Mouse (Mus musculus): ENCODE results near the gene Tfrc. TPM values are rescaled to one million over a fixed set of nuclear protein-coding genes. Genes with fewer than 3 reads are reported as not detected.

The Tfrc gene
- polyA plus RNA-seq (2014; fragmentation: Nextera tagmentation; extraction: Ambion mirVana) = 52.5 and 53.7 TPM in 2 replicates

DNA sequence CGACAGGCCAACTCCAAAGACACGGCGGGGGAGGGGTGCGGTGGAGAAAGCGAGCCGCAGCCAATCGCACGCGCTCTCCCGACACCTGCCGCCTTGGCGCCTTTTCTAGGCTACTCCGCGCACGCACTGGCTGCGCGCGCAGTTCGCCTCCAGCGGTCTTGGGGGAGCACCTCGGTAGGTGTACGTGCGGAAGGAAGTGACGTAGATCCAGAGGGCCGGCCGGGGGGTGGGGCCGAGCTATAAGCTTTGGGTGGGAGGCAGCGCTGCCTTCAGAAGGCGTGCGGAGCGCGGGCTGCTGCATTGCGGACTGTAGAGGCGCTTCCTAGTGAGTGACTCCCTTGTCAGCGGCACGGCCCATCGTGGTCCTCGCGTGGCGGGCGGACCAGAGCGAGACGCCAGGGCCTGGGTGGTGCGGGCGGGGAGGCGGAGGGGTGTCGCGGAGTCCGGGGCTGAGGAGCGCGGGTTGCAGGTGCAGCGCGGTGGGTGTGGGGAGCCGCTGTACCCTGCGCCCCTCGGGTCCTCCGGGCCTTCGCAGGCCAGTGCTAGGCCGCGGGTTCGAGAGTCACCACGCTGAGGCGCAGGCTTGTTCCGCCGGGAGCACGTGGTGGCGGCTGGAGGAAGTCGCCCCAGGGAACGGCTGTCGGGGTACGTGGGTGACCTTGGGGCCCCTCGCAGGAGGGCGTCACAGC, at the start of gene Tfrc:
TSS of gene Tfrc (plus strand) at position 209 of the 689 bp plus-strand sequence.
- peak within 1 kb of the TSS; percentile 87 for H3K4me3 ChIP-seq (ENCODE audit: low read depth, low read length)
- 1% methylated on average over 70 of the region's 73 CpGs for WGBS
- DNase-seq (ENCODE audit: low spot score) (peak; percentile 99), ATAC-seq (ENCODE audit: insufficient number of reproducible peaks, low FRiP score, low TSS enrichment, low read depth) (peak; percentile 99)
- H3K9me3 ChIP-seq (ENCODE audit: control insufficient read depth, low read length) = no peaks in the 10 kb centered on the region
- H3K4me1 ChIP-seq (ENCODE audit: control insufficient read depth, insufficient read depth, low read length) = peaks cover 5% of the 10 kb centered on the region; the same call in 1 of the 2 replicates
- peak within 1 kb of the TSS; percentile 82 for H3K9ac ChIP-seq (ENCODE audit: low read length)
- no peaks in the 10 kb centered on the region for H3K27me3 ChIP-seq (ENCODE audit: control insufficient read depth, insufficient read depth, low read length)
- H3K27ac ChIP-seq (replicated peaks; ENCODE audit: low read depth, low read length) = peak within 1 kb of the TSS; percentile 79
- H3K4me2 ChIP-seq (ENCODE audit: low read depth, severe bottlenecking) = peak within 1 kb of the TSS; percentile 76
- H3K36me3 ChIP-seq (ENCODE audit: control insufficient read depth, insufficient read depth, low read length) = no peaks in the 10 kb centered on the region

DNA sequence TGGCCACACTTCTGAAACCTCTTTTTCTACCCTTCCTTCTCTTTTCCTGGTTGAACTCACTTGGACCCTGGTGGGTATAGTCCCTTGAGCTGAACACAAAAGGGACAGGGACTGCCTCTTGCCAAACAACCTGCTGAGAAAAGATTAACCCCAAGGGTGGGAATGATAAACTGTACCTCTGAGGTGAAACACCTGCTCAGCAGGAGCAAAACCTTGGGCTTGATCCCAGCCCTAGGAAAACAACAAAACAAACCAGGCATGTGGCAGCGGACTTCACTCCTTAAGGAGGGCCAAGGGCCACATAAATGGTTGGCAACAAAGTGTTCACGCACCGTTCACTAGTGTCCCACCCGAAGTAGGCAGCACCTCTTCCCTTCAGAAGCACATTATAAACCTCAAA, 49.2 kb upstream of the Tfrc start:
- DNase-seq (ENCODE audit: low spot score) (no peak), ATAC-seq (ENCODE audit: insufficient number of reproducible peaks, low FRiP score, low TSS enrichment, low read depth) (no peak)
- Histone ChIP-seq H3K4me1 (ENCODE audit: control insufficient read depth, insufficient read depth, low read length) (no peaks in the 10 kb centered on the region), H3K9me3 (ENCODE audit: control insufficient read depth, low read length) (no peaks in the 10 kb centered on the region), H3K4me3 (ENCODE audit: low read depth, low read length) (no peak overlapping the region), H3K27ac (replicated peaks; ENCODE audit: low read depth, low read length) (no peak overlapping the region), H3K27me3 (ENCODE audit: control insufficient read depth, insufficient read depth, low read length) (no peaks in the 10 kb centered on the region), H3K4me2 (ENCODE audit: low read depth, severe bottlenecking) (no peak overlapping the region), H3K36me3 (ENCODE audit: control insufficient read depth, insufficient read depth, low read length) (no peaks in the 10 kb centered on the region), H3K9ac (ENCODE audit: low read length) (no peak overlapping the region)
- WGBS = 73% methylated on average over 4 of the region's 4 CpGs

DNA sequence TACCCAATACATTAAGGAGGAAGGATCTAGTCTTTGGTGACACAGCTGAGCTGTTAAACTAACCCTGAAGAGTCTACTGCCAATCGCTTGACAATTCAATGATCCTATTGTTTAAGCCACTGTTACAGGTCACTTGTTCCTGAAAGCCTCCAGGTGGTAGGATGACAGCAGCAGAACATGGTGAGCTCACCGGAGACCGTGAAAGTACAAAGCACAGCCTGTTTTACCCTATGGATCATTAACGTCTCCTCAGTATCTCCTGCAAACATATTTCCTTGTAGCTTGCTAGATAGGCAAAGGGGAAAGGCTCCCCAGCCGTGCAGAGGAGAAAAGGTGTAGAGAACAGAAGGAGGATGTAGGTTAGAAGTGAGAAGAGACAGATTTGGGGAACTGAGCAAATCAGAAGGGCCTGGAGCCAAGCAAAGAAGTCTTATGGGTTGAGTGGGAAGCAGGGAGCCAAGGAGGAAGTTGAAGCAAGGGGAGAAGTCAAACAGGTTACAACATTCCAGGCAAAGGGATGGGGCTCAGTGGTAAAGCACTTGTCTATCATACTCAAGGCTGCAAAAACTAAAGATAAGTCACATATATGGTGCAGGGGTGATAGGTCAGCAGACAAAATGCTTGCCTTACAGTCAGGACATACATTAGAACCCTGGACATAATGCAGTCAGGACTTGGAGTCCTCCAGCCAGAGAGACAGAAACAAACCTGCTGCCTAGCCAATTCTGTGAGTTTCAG, 45.5 kb upstream of the Tfrc start:
- no peak for ATAC-seq (ENCODE audit: insufficient number of reproducible peaks, low FRiP score, low TSS enrichment, low read depth)
- no peak for DNase-seq (ENCODE audit: low spot score)
- Histone ChIP-seq H3K4me2 (ENCODE audit: low read depth, severe bottlenecking) (no peak overlapping the region), H3K36me3 (ENCODE audit: control insufficient read depth, insufficient read depth, low read length) (no peaks in the 10 kb centered on the region), H3K27me3 (ENCODE audit: control insufficient read depth, insufficient read depth, low read length) (no peaks in the 10 kb centered on the region), H3K27ac (replicated peaks; ENCODE audit: low read depth, low read length) (no peak overlapping the region), H3K4me1 (ENCODE audit: control insufficient read depth, insufficient read depth, low read length) (no peaks in the 10 kb centered on the region), H3K9ac (ENCODE audit: low read length) (no peak overlapping the region), H3K9me3 (ENCODE audit: control insufficient read depth, low read length) (no peaks in the 10 kb centered on the region), H3K4me3 (ENCODE audit: low read depth, low read length) (no peak overlapping the region)
- 88% methylated on average over 5 of the region's 5 CpGs for WGBS

DNA sequence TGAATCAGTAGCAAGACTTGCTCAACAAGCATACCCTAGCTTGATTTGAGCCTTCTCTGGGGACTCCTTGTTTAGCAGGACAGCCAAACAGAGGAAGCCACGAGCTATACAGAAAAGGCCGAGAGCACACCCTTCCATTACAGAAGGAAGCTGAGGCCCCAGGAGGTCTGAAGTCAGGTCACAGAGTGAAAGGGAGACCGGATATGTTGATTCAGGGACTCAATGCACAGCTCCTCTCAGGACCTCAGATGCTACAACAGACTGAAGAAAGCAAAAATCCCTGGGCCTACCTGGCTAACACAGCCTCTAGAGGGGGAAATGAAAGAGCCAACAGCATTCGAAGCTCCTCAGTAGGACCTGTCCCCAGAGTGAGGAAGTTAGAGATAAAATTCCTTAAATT, 41.4 kb upstream of the Tfrc start:
- no peak overlapping the region for H3K9ac ChIP-seq (ENCODE audit: low read length)
- H3K4me3 ChIP-seq (ENCODE audit: low read depth, low read length) = no peak overlapping the region
- WGBS = 81% methylated on average over 4 of the region's 4 CpGs
- no peaks in the 10 kb centered on the region for H3K27me3 ChIP-seq (ENCODE audit: control insufficient read depth, insufficient read depth, low read length)
- H3K4me2 ChIP-seq (ENCODE audit: low read depth, severe bottlenecking) = no peak overlapping the region
- no peak for DNase-seq (ENCODE audit: low spot score)
- no peaks in the 10 kb centered on the region for H3K4me1 ChIP-seq (ENCODE audit: control insufficient read depth, insufficient read depth, low read length)
- H3K27ac ChIP-seq (replicated peaks; ENCODE audit: low read depth, low read length) = no peak overlapping the region
- H3K9me3 ChIP-seq (ENCODE audit: control insufficient read depth, low read length) = no peaks in the 10 kb centered on the region
- H3K36me3 ChIP-seq (ENCODE audit: control insufficient read depth, insufficient read depth, low read length) = no peaks in the 10 kb centered on the region
- no peak for ATAC-seq (ENCODE audit: insufficient number of reproducible peaks, low FRiP score, low TSS enrichment, low read depth)

DNA sequence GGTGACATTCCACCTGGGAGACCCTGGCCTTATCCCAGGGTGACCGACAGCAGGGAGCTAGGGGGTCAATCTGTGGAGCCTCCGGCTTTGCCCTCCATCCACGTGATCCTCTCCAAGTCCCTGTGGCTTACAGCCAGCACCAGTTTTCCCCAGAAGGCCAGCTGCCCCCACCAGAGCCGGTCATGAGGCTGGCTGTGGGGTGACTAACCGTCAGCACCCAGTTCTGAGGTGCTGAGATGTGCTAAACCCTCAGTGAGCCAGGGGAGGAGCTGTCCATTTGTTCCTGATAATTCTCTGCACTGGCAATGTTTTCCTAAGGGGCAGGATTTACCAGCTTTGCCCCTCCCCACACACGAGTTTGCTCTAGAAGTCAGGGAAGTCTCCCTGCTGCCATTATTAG, 40.3 kb upstream of the Tfrc start:
- no peaks in the 10 kb centered on the region for H3K36me3 ChIP-seq (ENCODE audit: control insufficient read depth, insufficient read depth, low read length)
- DNase-seq (ENCODE audit: low spot score) = no peak
- H3K9ac ChIP-seq (ENCODE audit: low read length) = no peak overlapping the region
- H3K4me2 ChIP-seq (ENCODE audit: low read depth, severe bottlenecking) = no peak overlapping the region
- WGBS = 63% methylated on average over 6 of the region's 6 CpGs
- no peaks in the 10 kb centered on the region for H3K4me1 ChIP-seq (ENCODE audit: control insufficient read depth, insufficient read depth, low read length)
- H3K9me3 ChIP-seq (ENCODE audit: control insufficient read depth, low read length) = no peaks in the 10 kb centered on the region
- H3K27me3 ChIP-seq (ENCODE audit: control insufficient read depth, insufficient read depth, low read length) = no peaks in the 10 kb centered on the region
- no peak overlapping the region for H3K27ac ChIP-seq (replicated peaks; ENCODE audit: low read depth, low read length)
- ATAC-seq (ENCODE audit: insufficient number of reproducible peaks, low FRiP score, low TSS enrichment, low read depth) = no peak
- H3K4me3 ChIP-seq (ENCODE audit: low read depth, low read length) = no peak overlapping the region

DNA sequence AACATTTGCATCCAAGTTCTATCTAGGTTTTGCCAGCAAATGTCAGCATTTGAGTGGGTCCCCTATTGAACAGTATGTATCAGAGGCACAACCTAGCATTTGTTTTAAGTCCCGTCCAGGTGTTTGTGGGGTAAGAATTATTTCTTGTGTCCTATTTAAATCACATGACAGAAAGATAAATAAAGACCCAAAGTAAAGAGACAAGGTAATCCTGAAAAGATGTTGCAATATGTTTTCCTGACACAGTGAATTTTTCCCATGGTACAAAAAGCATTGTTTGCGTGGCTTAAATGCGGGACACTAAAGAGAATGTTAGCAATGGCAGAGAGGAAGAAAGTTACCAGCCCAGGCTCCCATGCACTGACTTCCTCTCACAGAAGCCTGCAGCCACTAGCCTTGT, 38.7 kb upstream of the Tfrc start:
- Histone ChIP-seq H3K27me3 (ENCODE audit: control insufficient read depth, insufficient read depth, low read length) (no peaks in the 10 kb centered on the region), H3K4me2 (ENCODE audit: low read depth, severe bottlenecking) (no peak overlapping the region), H3K4me3 (ENCODE audit: low read depth, low read length) (no peak overlapping the region), H3K27ac (replicated peaks; ENCODE audit: low read depth, low read length) (no peak overlapping the region), H3K36me3 (ENCODE audit: control insufficient read depth, insufficient read depth, low read length) (no peaks in the 10 kb centered on the region), H3K4me1 (ENCODE audit: control insufficient read depth, insufficient read depth, low read length) (no peaks in the 10 kb centered on the region), H3K9ac (ENCODE audit: low read length) (no peak overlapping the region), H3K9me3 (ENCODE audit: control insufficient read depth, low read length) (no peaks in the 10 kb centered on the region)
- WGBS = 91% methylated on average over 3 of the region's 3 CpGs
- DNase-seq (ENCODE audit: low spot score) (no peak), ATAC-seq (ENCODE audit: insufficient number of reproducible peaks, low FRiP score, low TSS enrichment, low read depth) (no peak)

DNA sequence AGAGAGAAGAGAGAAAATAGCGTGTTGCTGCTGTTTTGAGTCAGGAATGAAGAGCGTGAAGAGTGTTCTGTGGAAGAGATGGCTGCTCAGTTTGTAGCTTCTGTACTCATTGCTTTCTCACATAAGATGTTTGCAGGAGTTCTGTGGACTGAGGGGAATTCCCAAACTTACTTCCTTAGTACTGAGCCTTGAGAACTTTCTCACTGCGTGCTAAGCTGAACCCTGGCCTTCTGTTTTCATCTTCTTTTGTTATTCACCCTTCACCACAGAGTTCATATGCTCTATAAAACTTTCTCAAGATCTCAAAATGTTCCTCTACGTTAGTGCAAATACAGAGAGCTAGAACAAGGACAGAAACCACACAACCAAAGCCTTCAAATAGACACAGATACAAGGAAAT, 36.2 kb upstream of the Tfrc start:
- Histone ChIP-seq H3K9me3 (ENCODE audit: control insufficient read depth, low read length) (no peaks in the 10 kb centered on the region), H3K4me1 (ENCODE audit: control insufficient read depth, insufficient read depth, low read length) (no peaks in the 10 kb centered on the region), H3K4me2 (ENCODE audit: low read depth, severe bottlenecking) (no peak overlapping the region), H3K27ac (replicated peaks; ENCODE audit: low read depth, low read length) (no peak overlapping the region), H3K4me3 (ENCODE audit: low read depth, low read length) (no peak overlapping the region), H3K9ac (ENCODE audit: low read length) (no peak overlapping the region), H3K36me3 (ENCODE audit: control insufficient read depth, insufficient read depth, low read length) (no peaks in the 10 kb centered on the region), H3K27me3 (ENCODE audit: control insufficient read depth, insufficient read depth, low read length) (no peaks in the 10 kb centered on the region)
- ATAC-seq (ENCODE audit: insufficient number of reproducible peaks, low FRiP score, low TSS enrichment, low read depth) = no peak
- WGBS = 86% methylated on average over 4 of the region's 4 CpGs
- DNase-seq (ENCODE audit: low spot score) = no peak

DNA sequence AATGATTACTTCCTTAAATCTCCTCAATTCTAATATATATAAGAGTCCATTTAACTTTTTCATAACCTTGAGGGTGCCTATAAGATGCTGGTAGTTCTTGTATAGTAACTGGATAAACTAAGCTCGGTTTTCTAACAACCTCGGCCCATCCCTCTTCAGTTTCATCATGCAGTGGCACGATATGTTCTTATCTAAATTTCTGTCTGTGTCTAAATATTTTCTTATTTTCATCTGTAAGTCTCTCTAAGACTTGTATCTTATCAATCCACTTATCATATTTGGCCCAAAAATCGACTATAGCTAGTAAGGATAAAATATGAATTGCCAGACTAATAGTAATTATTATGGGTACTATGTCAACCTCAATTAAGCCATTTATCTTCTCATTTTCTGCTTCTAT, 22.2 kb upstream of the Tfrc start:
- Histone ChIP-seq H3K9me3 (ENCODE audit: control insufficient read depth, low read length) (no peaks in the 10 kb centered on the region), H3K9ac (ENCODE audit: low read length) (no peak overlapping the region), H3K4me2 (ENCODE audit: low read depth, severe bottlenecking) (no peak overlapping the region), H3K36me3 (ENCODE audit: control insufficient read depth, insufficient read depth, low read length) (no peaks in the 10 kb centered on the region), H3K27me3 (ENCODE audit: control insufficient read depth, insufficient read depth, low read length) (no peaks in the 10 kb centered on the region), H3K4me1 (ENCODE audit: control insufficient read depth, insufficient read depth, low read length) (no peaks in the 10 kb centered on the region), H3K27ac (replicated peaks; ENCODE audit: low read depth, low read length) (no peak overlapping the region), H3K4me3 (ENCODE audit: low read depth, low read length) (no peak overlapping the region)
- ATAC-seq (ENCODE audit: insufficient number of reproducible peaks, low FRiP score, low TSS enrichment, low read depth) (no peak), DNase-seq (ENCODE audit: low spot score) (no peak)
- WGBS = 90% methylated on average over 4 of the region's 4 CpGs

Measured in limb, embryonic 11.5 days (tissue).